Mouse (Mus musculus) hindbrain, embryonic 10.5 days (tissue): ENCODE measurements at regions not wholly inside any gene's neighbourhood (a gene's known extent, or its start where the extent isn't known, plus 50 kb on each side); places are given as distances from the start of the nearest gene placed in this dataset.

ENCODE experiments used
- DNase-seq: peaks from one replicate; pipeline ENCODE4 v3.0.0-alpha.2; 2017; ENCODE audit warnings: low spot score
- H3K27ac ChIP-seq: fragments of 300-500 bp; sonication (generic); 2 replicates; pipeline ENCODE4 v1.5.1; 2016; ENCODE audit warnings: mild to moderate bottlenecking, moderate library complexity
- H3K27me3 ChIP-seq: fragments of 300-500 bp; sonication (generic); 2 replicates; pipeline ENCODE4 v1.6.1; 2016; ENCODE audit warnings: mild to moderate bottlenecking; ENCODE audit not compliant: poor library complexity, insufficient read depth, severe bottlenecking
- H3K36me3 ChIP-seq: fragments of 300-500 bp; sonication (generic); 2 replicates; pipeline ENCODE4 v1.6.1; 2016; ENCODE audit warnings: mild to moderate bottlenecking, moderate library complexity
- H3K4me1 ChIP-seq: fragments of 300-500 bp; sonication (generic); replicated peaks from 2 replicates; pipeline ENCODE4 v1.6.1; 2016; ENCODE audit warnings: mild to moderate bottlenecking
- H3K4me3 ChIP-seq: fragments of 300-500 bp; sonication (generic); 2 replicates; pipeline ENCODE4 v1.5.1; 2016; ENCODE audit warnings: mild to moderate bottlenecking, moderate library complexity
- H3K9me3 ChIP-seq: fragments of 300-500 bp; sonication (generic); 2 replicates; pipeline ENCODE4 v1.6.1; 2016; ENCODE audit warnings: mild to moderate bottlenecking, moderate library complexity
- WGBS: fragments of 180-500 bp; shearing (Covaris S2); methylation state at CpG from one replicate; pipeline ENCODE4 v1.1.7; 2016; 5-methylcytosine and 5-hydroxymethylcytosine counted together

- H3K27ac ChIP-seq: peak overlapping the region; percentile 62
- no peak overlapping the region for H3K4me3 ChIP-seq
- DNase-seq: no peak
- H3K4me1 ChIP-seq: peaks cover 44% of the 10 kb centered on the region
- 61% methylated on average over 10 of the region's 10 CpGs for WGBS
- H3K36me3 ChIP-seq: no peaks in the 10 kb centered on the region
- 0 out of 2 replicates have a peak, but pooled peaks cover 7% of the 10 kb centered on the region for H3K27me3 ChIP-seq
- no peaks in the 10 kb centered on the region for H3K9me3 ChIP-seq
These were observed 184.5 kb upstream of the Jmjd1c start for GRCm38 (mm10) chr10:66911261-66911911.

GRCm38 (mm10) chr10:66912440-66912839 is 183.5 kb upstream of the Jmjd1c start:
- H3K27me3 ChIP-seq: 0 out of 2 replicates have a peak, but pooled peaks cover 7% of the 10 kb centered on the region
- H3K4me1 ChIP-seq: peaks cover 44% of the 10 kb centered on the region
- no peak for DNase-seq
- no peaks in the 10 kb centered on the region for H3K9me3 ChIP-seq
- no peak overlapping the region for H3K4me3 ChIP-seq
- WGBS: 92% methylated on average over 4 of the region's 4 CpGs
- no peaks in the 10 kb centered on the region for H3K36me3 ChIP-seq
- H3K27ac ChIP-seq: no peak overlapping the region

- Histone ChIP-seq H3K27me3 (0 out of 2 replicates have a peak, but pooled peaks cover 7% of the 10 kb centered on the region), H3K36me3 (no peaks in the 10 kb centered on the region), H3K4me3 (peak overlapping the region; percentile 24; the same call in 1 of the 2 replicates), H3K9me3 (no peaks in the 10 kb centered on the region), H3K27ac (peak overlapping the region; percentile 81), H3K4me1 (peaks cover 44% of the 10 kb centered on the region)
- DNase-seq: no peak
- WGBS: 74% methylated on average over 14 of the region's 14 CpGs
These were observed 182.7 kb upstream of the Jmjd1c start for GRCm38 (mm10) chr10:66913187-66913586.

GRCm38 (mm10) chr10:66913627-66914026 is 182.3 kb upstream of the Jmjd1c start:
- H3K4me1 ChIP-seq: peaks cover 44% of the 10 kb centered on the region
- DNase-seq: peak; percentile 81
- H3K36me3 ChIP-seq: no peaks in the 10 kb centered on the region
- H3K9me3 ChIP-seq: no peaks in the 10 kb centered on the region
- peak overlapping the region; percentile 24; the same call in 1 of the 2 replicates for H3K4me3 ChIP-seq
- 0 out of 2 replicates have a peak, but pooled peaks cover 7% of the 10 kb centered on the region for H3K27me3 ChIP-seq
- 28% methylated on average over 8 of the region's 8 CpGs for WGBS
- peak overlapping the region; percentile 81 for H3K27ac ChIP-seq

- Histone ChIP-seq H3K4me1 (peaks cover 48% of the 10 kb centered on the region), H3K36me3 (no peaks in the 10 kb centered on the region), H3K27me3 (peaks cover 11% of the 10 kb centered on the region; the same call in 1 of the 2 replicates), H3K27ac (peak overlapping the region; percentile 81), H3K4me3 (peak overlapping the region; percentile 24; the same call in 1 of the 2 replicates), H3K9me3 (no peaks in the 10 kb centered on the region)
- WGBS: 39% methylated on average over 12 of the region's 12 CpGs
- DNase-seq: peak; percentile 69
These were observed 181.5 kb upstream of the Jmjd1c start for GRCm38 (mm10) chr10:66914288-66914975.

GRCm38 (mm10) chr10:66915801-66916200 is 180.1 kb upstream of the Jmjd1c start:
- Histone ChIP-seq H3K4me1 (peaks cover 54% of the 10 kb centered on the region), H3K4me3 (no peak overlapping the region), H3K27ac (0 out of 2 replicates have a peak overlapping the region, but pooled peaks have one; percentile 16), H3K27me3 (peaks cover 13% of the 10 kb centered on the region; the same call in 1 of the 2 replicates), H3K9me3 (no peaks in the 10 kb centered on the region), H3K36me3 (no peaks in the 10 kb centered on the region)
- 82% methylated on average over 10 of the region's 10 CpGs for WGBS
- no peak for DNase-seq

- H3K27ac ChIP-seq: no peak overlapping the region
- H3K4me3 ChIP-seq: no peak overlapping the region
- no peaks in the 10 kb centered on the region for H3K36me3 ChIP-seq
- no peaks in the 10 kb centered on the region for H3K9me3 ChIP-seq
- H3K4me1 ChIP-seq: peaks cover 61% of the 10 kb centered on the region
- DNase-seq: no peak
- 88% methylated on average over 2 of the region's 2 CpGs for WGBS
- peaks cover 13% of the 10 kb centered on the region; the same call in 1 of the 2 replicates for H3K27me3 ChIP-seq
These were observed 178.2 kb upstream of the Jmjd1c start for GRCm38 (mm10) chr10:66917725-66918124.

- peaks cover 19% of the 10 kb centered on the region; the same call in 1 of the 2 replicates for H3K27me3 ChIP-seq
- peak overlapping the region; percentile 92; the same call in 1 of the 2 replicates for H3K27ac ChIP-seq
- no peaks in the 10 kb centered on the region for H3K9me3 ChIP-seq
- no peak overlapping the region for H3K4me3 ChIP-seq
- DNase-seq: no peak
- peaks cover 54% of the 10 kb centered on the region for H3K4me1 ChIP-seq
- 69% methylated on average over 2 of the region's 2 CpGs for WGBS
- H3K36me3 ChIP-seq: no peaks in the 10 kb centered on the region
These were observed 177.2 kb upstream of the Jmjd1c start for GRCm38 (mm10) chr10:66918713-66919112.

- under 1% methylated on average over 14 of the region's 14 CpGs for WGBS
- H3K9me3 ChIP-seq: no peaks in the 10 kb centered on the region
- H3K4me3 ChIP-seq: peak overlapping the region; percentile 44
- H3K27me3 ChIP-seq: peaks cover 21% of the 10 kb centered on the region
- peaks cover 42% of the 10 kb centered on the region for H3K4me1 ChIP-seq
- H3K27ac ChIP-seq: peak overlapping the region; percentile 92
- no peaks in the 10 kb centered on the region for H3K36me3 ChIP-seq
- peak; percentile 80 for DNase-seq
These were observed 175.8 kb upstream of the Jmjd1c start for GRCm38 (mm10) chr10:66919953-66920760.

- peak; percentile 72 for DNase-seq
- H3K9me3 ChIP-seq: no peaks in the 10 kb centered on the region
- H3K27ac ChIP-seq: peak overlapping the region; percentile 92
- H3K4me3 ChIP-seq: peak overlapping the region; percentile 44
- no peaks in the 10 kb centered on the region for H3K36me3 ChIP-seq
- peaks cover 15% of the 10 kb centered on the region for H3K27me3 ChIP-seq
- WGBS: 13% methylated on average over 27 of the region's 27 CpGs
- H3K4me1 ChIP-seq: peaks cover 40% of the 10 kb centered on the region
These were observed 174.9 kb upstream of the Jmjd1c start for GRCm38 (mm10) chr10:66920761-66921684.

GRCm38 (mm10) chr10:66921776-66922175 is 174.1 kb upstream of the Jmjd1c start:
- 60% methylated on average over 6 of the region's 6 CpGs for WGBS
- no peaks in the 10 kb centered on the region for H3K9me3 ChIP-seq
- DNase-seq: no peak

More at GRCm38 (mm10) chr10:66921776-66922175, 174.1 kb upstream of the Jmjd1c start:
- H3K27me3 ChIP-seq: peaks cover 14% of the 10 kb centered on the region
- peaks cover 40% of the 10 kb centered on the region for H3K4me1 ChIP-seq
- H3K36me3 ChIP-seq: no peaks in the 10 kb centered on the region
- peak overlapping the region; percentile 92 for H3K27ac ChIP-seq
- H3K4me3 ChIP-seq: peak overlapping the region; percentile 44; the same call in 1 of the 2 replicates
